Mouse (Mus musculus): ENCODE measurements around the gene Nipsnap1. TPM values are rescaled to one million over a fixed set of nuclear protein-coding genes. Genes with fewer than 3 reads are reported as not detected.

Nipsnap1 gene
- polyA plus RNA-seq (2012; rRNA removed): 52.3 and 53.5 TPM in 2 replicates

GRCm38 (mm10) chr11:4873755-4874475, at the start of gene Nipsnap1:
Gene Nipsnap1 (plus strand): TSS chr11:4873951.
- Histone ChIP-seq H3K27ac (ENCODE audit: control insufficient read depth, insufficient read depth, low read length) (no peak within 1 kb of the TSS), H3K27me3 (ENCODE audit: control insufficient read depth, insufficient read depth, low read length) (no peaks in the 10 kb centered on the region), H3K4me1 (replicated peaks; ENCODE audit: control insufficient read depth, insufficient read depth, low read length) (peaks cover 20% of the 10 kb centered on the region), H3K4me3 (ENCODE audit: control insufficient read depth, insufficient read depth, low read length) (peak within 1 kb of the TSS; percentile 90), H3K36me3 (ENCODE audit: control insufficient read depth, insufficient read depth, low read length) (no peaks in the 10 kb centered on the region)
- DNase-seq: peak; percentile 89
- TF ChIP-seq CTCF (IDR thresholded peaks at IDR 0.05; ENCODE audit: borderline replicate concordance, control insufficient read depth, extremely low read depth, insufficient read depth, low read length, poor library complexity) (peak; percentile 42; the same call in 1 of the 2 replicates), POLR2A (IDR thresholded peaks at IDR 0.05; ENCODE audit: control insufficient read depth, extremely low read depth, insufficient read depth, low read length, poor library complexity) (peak; percentile 62)
- WGBS: 1% methylated on average over 30 of the region's 30 CpGs

- WGBS: 94% methylated on average over 3 of the region's 3 CpGs
Measured at GRCm38 (mm10) chr11:4826152-4826778, 47.5 kb upstream of the Nipsnap1 start.

GRCm38 (mm10) chr11:4827340-4827739, 46.4 kb upstream of the Nipsnap1 start:
- peaks cover 15% of the 10 kb centered on the region for H3K4me1 ChIP-seq (replicated peaks; ENCODE audit: control insufficient read depth, insufficient read depth, low read length)
- no peak overlapping the region for H3K27ac ChIP-seq (ENCODE audit: control insufficient read depth, insufficient read depth, low read length)
- H3K27me3 ChIP-seq (ENCODE audit: control insufficient read depth, insufficient read depth, low read length): no peaks in the 10 kb centered on the region
- H3K36me3 ChIP-seq (ENCODE audit: control insufficient read depth, insufficient read depth, low read length): no peaks in the 10 kb centered on the region
- no peak overlapping the region for H3K4me3 ChIP-seq (ENCODE audit: control insufficient read depth, insufficient read depth, low read length)
- no peak for TF ChIP-seq POLR2A (IDR thresholded peaks at IDR 0.05; ENCODE audit: control insufficient read depth, extremely low read depth, insufficient read depth, low read length, poor library complexity)
- no peak for TF ChIP-seq CTCF (IDR thresholded peaks at IDR 0.05; ENCODE audit: borderline replicate concordance, control insufficient read depth, extremely low read depth, insufficient read depth, low read length, poor library complexity)
- no peak for DNase-seq

More at GRCm38 (mm10) chr11:4826152-4826778, 47.5 kb upstream of the Nipsnap1 start:
- DNase-seq: no peak
- TF ChIP-seq POLR2A (IDR thresholded peaks at IDR 0.05; ENCODE audit: control insufficient read depth, extremely low read depth, insufficient read depth, low read length, poor library complexity): no peak
- TF ChIP-seq CTCF (IDR thresholded peaks at IDR 0.05; ENCODE audit: borderline replicate concordance, control insufficient read depth, extremely low read depth, insufficient read depth, low read length, poor library complexity): no peak
- no peaks in the 10 kb centered on the region for H3K27me3 ChIP-seq (ENCODE audit: control insufficient read depth, insufficient read depth, low read length)
- H3K36me3 ChIP-seq (ENCODE audit: control insufficient read depth, insufficient read depth, low read length): no peaks in the 10 kb centered on the region
- peaks cover 15% of the 10 kb centered on the region for H3K4me1 ChIP-seq (replicated peaks; ENCODE audit: control insufficient read depth, insufficient read depth, low read length)
- H3K4me3 ChIP-seq (ENCODE audit: control insufficient read depth, insufficient read depth, low read length): no peak overlapping the region
- H3K27ac ChIP-seq (ENCODE audit: control insufficient read depth, insufficient read depth, low read length): no peak overlapping the region

GRCm38 (mm10) chr11:4827916-4828315, 45.8 kb upstream of the Nipsnap1 start:
- Histone ChIP-seq H3K27me3 (ENCODE audit: control insufficient read depth, insufficient read depth, low read length) (no peaks in the 10 kb centered on the region), H3K4me1 (replicated peaks; ENCODE audit: control insufficient read depth, insufficient read depth, low read length) (peaks cover 15% of the 10 kb centered on the region), H3K36me3 (ENCODE audit: control insufficient read depth, insufficient read depth, low read length) (no peaks in the 10 kb centered on the region), H3K4me3 (ENCODE audit: control insufficient read depth, insufficient read depth, low read length) (no peak overlapping the region), H3K27ac (ENCODE audit: control insufficient read depth, insufficient read depth, low read length) (no peak overlapping the region)
- no peak for DNase-seq
- WGBS: 94% methylated on average over 2 of the region's 2 CpGs
- no peak for TF ChIP-seq POLR2A (IDR thresholded peaks at IDR 0.05; ENCODE audit: control insufficient read depth, extremely low read depth, insufficient read depth, low read length, poor library complexity)
- no peak for TF ChIP-seq CTCF (IDR thresholded peaks at IDR 0.05; ENCODE audit: borderline replicate concordance, control insufficient read depth, extremely low read depth, insufficient read depth, low read length, poor library complexity)

GRCm38 (mm10) chr11:4831066-4831465, 42.7 kb upstream of the Nipsnap1 start:
- no peaks in the 10 kb centered on the region for H3K27me3 ChIP-seq (ENCODE audit: control insufficient read depth, insufficient read depth, low read length)
- DNase-seq: no peak
- 0 out of 2 replicates have a peak, but pooled peaks cover 3% of the 10 kb centered on the region for H3K4me1 ChIP-seq (replicated peaks; ENCODE audit: control insufficient read depth, insufficient read depth, low read length)
- H3K27ac ChIP-seq (ENCODE audit: control insufficient read depth, insufficient read depth, low read length): no peak overlapping the region
- H3K36me3 ChIP-seq (ENCODE audit: control insufficient read depth, insufficient read depth, low read length): no peaks in the 10 kb centered on the region
- H3K4me3 ChIP-seq (ENCODE audit: control insufficient read depth, insufficient read depth, low read length): no peak overlapping the region
- no peak for TF ChIP-seq POLR2A (IDR thresholded peaks at IDR 0.05; ENCODE audit: control insufficient read depth, extremely low read depth, insufficient read depth, low read length, poor library complexity)
- TF ChIP-seq CTCF (IDR thresholded peaks at IDR 0.05; ENCODE audit: borderline replicate concordance, control insufficient read depth, extremely low read depth, insufficient read depth, low read length, poor library complexity): no peak

- DNase-seq: no peak
- H3K36me3 ChIP-seq (ENCODE audit: control insufficient read depth, insufficient read depth, low read length): no peaks in the 10 kb centered on the region
- no peak overlapping the region for H3K27ac ChIP-seq (ENCODE audit: control insufficient read depth, insufficient read depth, low read length)
- H3K4me1 ChIP-seq (replicated peaks; ENCODE audit: control insufficient read depth, insufficient read depth, low read length): 0 out of 2 replicates have a peak, but pooled peaks cover 4% of the 10 kb centered on the region
- 90% methylated on average over 3 of the region's 3 CpGs for WGBS
- H3K27me3 ChIP-seq (ENCODE audit: control insufficient read depth, insufficient read depth, low read length): no peaks in the 10 kb centered on the region
- H3K4me3 ChIP-seq (ENCODE audit: control insufficient read depth, insufficient read depth, low read length): no peak overlapping the region
- TF ChIP-seq POLR2A (IDR thresholded peaks at IDR 0.05; ENCODE audit: control insufficient read depth, extremely low read depth, insufficient read depth, low read length, poor library complexity) (no peak), CTCF (IDR thresholded peaks at IDR 0.05; ENCODE audit: borderline replicate concordance, control insufficient read depth, extremely low read depth, insufficient read depth, low read length, poor library complexity) (no peak)
Measured at GRCm38 (mm10) chr11:4833295-4833939, 40.3 kb upstream of the Nipsnap1 start.

Measured in thymus, adult 2 months (tissue).